Mouse (Mus musculus) heart, postnatal 0 days (tissue): ENCODE measurements around the gene Unc13b.

ENCODE experiments used
- CTCF ChIP-seq: IDR thresholded peaks from 2 replicates; pipeline ENCODE4 v1.5.1; 2016; ENCODE audit warnings: antibody characterized with exemption, control low read depth, low read depth
- EP300 ChIP-seq: IDR thresholded peaks from 2 replicates; pipeline ENCODE4 v1.6.1; 2016; ENCODE audit warnings: antibody characterized with exemption, low read depth

DNA sequence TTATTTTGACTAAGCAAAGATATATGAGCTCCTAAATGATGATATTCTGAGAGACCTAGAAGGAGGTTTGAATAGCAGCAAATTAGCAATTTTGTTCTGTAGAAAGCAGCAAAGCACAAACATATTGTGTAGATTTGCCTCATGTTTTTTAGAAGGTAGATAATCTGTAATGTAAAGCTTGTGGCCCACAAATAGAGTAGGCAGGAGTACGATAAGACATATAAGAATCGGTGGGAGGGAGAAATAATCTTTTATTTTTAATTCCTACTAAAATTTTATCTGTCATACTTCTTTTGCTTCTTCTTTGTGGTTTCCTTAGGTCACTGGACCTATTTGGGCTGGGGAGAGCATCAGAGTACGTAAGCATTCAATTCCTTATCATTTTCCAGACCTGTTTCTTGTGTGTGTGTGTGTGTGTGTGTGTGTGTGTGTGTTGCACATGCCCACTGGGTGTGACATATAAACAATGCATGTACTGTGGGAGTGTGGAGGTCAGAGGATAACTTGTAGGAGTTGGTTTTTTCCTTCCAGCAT lies 102.4 kb downstream of the Unc13b start:
- no peak for TF ChIP-seq CTCF
- no peak for TF ChIP-seq EP300
